Mouse (Mus musculus): ENCODE measurements around the gene Rbms3. TPM values are rescaled to one million over a fixed set of nuclear protein-coding genes. Genes with fewer than 3 reads are reported as not detected.

Rbms3 gene
- polyA plus RNA-seq, 1 experiment from 2014 or later, result 86.1 TPM

- ATAC-seq (ENCODE audit: low read depth) (no peak), DNase-seq (ENCODE audit: low spot score) (no peak)
- Histone ChIP-seq H3K4me1 (ENCODE audit: control insufficient read depth, insufficient read depth, low read length) (peaks cover 11% of the 10 kb centered on the region; the same call in 1 of the 2 replicates), H3K9ac (ENCODE audit: low read depth, low read length) (no peak overlapping the region), H3K9me3 (ENCODE audit: control insufficient read depth, low read length) (no peaks in the 10 kb centered on the region), H3K27me3 (replicated peaks; ENCODE audit: control insufficient read depth, insufficient read depth, low read length) (no peaks in the 10 kb centered on the region), H3K36me3 (ENCODE audit: control insufficient read depth, insufficient read depth, low read length) (no peaks in the 10 kb centered on the region), H3K27ac (replicated peaks; ENCODE audit: low read depth, low read length) (no peak overlapping the region), H3K4me2 (ENCODE audit: low read depth, low read length) (no peak overlapping the region), H3K4me3 (ENCODE audit: low read depth, low read length) (no peak overlapping the region)
- WGBS, result 34% methylated on average over 3 of the region's 3 CpGs
Observed at GRCm38 (mm10) chr9:116948211-116948610, 681.5 kb downstream of the Rbms3 start.

- no peak for ATAC-seq (ENCODE audit: low read depth)
- no peak for DNase-seq (ENCODE audit: low spot score)
- WGBS, result 60% methylated on average over 4 of the region's 4 CpGs
- no peaks in the 10 kb centered on the region for H3K9me3 ChIP-seq (ENCODE audit: control insufficient read depth, low read length)
- H3K27ac ChIP-seq (replicated peaks; ENCODE audit: low read depth, low read length), result no peak overlapping the region
- H3K36me3 ChIP-seq (ENCODE audit: control insufficient read depth, insufficient read depth, low read length), result no peaks in the 10 kb centered on the region
- H3K27me3 ChIP-seq (replicated peaks; ENCODE audit: control insufficient read depth, insufficient read depth, low read length), result no peaks in the 10 kb centered on the region
- no peak overlapping the region for H3K9ac ChIP-seq (ENCODE audit: low read depth, low read length)
- no peak overlapping the region for H3K4me3 ChIP-seq (ENCODE audit: low read depth, low read length)
- no peak overlapping the region for H3K4me2 ChIP-seq (ENCODE audit: low read depth, low read length)
- H3K4me1 ChIP-seq (ENCODE audit: control insufficient read depth, insufficient read depth, low read length), result peaks cover 11% of the 10 kb centered on the region; the same call in 1 of the 2 replicates
Observed at GRCm38 (mm10) chr9:116947369-116947768, 682.3 kb downstream of the Rbms3 start.

GRCm38 (mm10) chr9:116946787-116947186 is 682.9 kb downstream of the Rbms3 start:
- no peaks in the 10 kb centered on the region for H3K27me3 ChIP-seq (replicated peaks; ENCODE audit: control insufficient read depth, insufficient read depth, low read length)
- peaks cover 1% of the 10 kb centered on the region; the same call in 1 of the 2 replicates for H3K36me3 ChIP-seq (ENCODE audit: control insufficient read depth, insufficient read depth, low read length)
- DNase-seq (ENCODE audit: low spot score), result no peak
- H3K9me3 ChIP-seq (ENCODE audit: control insufficient read depth, low read length), result no peaks in the 10 kb centered on the region
- 90% methylated on average over 3 of the region's 3 CpGs for WGBS
- no peak overlapping the region for H3K9ac ChIP-seq (ENCODE audit: low read depth, low read length)
- no peak overlapping the region for H3K4me2 ChIP-seq (ENCODE audit: low read depth, low read length)
- no peak overlapping the region for H3K27ac ChIP-seq (replicated peaks; ENCODE audit: low read depth, low read length)
- no peak for ATAC-seq (ENCODE audit: low read depth)
- no peak overlapping the region for H3K4me3 ChIP-seq (ENCODE audit: low read depth, low read length)
- H3K4me1 ChIP-seq (ENCODE audit: control insufficient read depth, insufficient read depth, low read length), result peaks cover 11% of the 10 kb centered on the region; the same call in 1 of the 2 replicates

- H3K9me3 ChIP-seq (ENCODE audit: control insufficient read depth, low read length), result no peaks in the 10 kb centered on the region
- DNase-seq (ENCODE audit: low spot score), result no peak
- H3K4me1 ChIP-seq (ENCODE audit: control insufficient read depth, insufficient read depth, low read length), result peaks cover 13% of the 10 kb centered on the region; the same call in 1 of the 2 replicates
- H3K9ac ChIP-seq (ENCODE audit: low read depth, low read length), result no peak overlapping the region
- H3K27me3 ChIP-seq (replicated peaks; ENCODE audit: control insufficient read depth, insufficient read depth, low read length), result no peaks in the 10 kb centered on the region
- WGBS, result 77% methylated on average over 9 of the region's 9 CpGs
- H3K4me3 ChIP-seq (ENCODE audit: low read depth, low read length), result no peak overlapping the region
- peaks cover 4% of the 10 kb centered on the region; the same call in 1 of the 2 replicates for H3K36me3 ChIP-seq (ENCODE audit: control insufficient read depth, insufficient read depth, low read length)
- ATAC-seq (ENCODE audit: low read depth), result no peak
- H3K27ac ChIP-seq (replicated peaks; ENCODE audit: low read depth, low read length), result no peak overlapping the region
- H3K4me2 ChIP-seq (ENCODE audit: low read depth, low read length), result no peak overlapping the region
Observed at GRCm38 (mm10) chr9:116945689-116946088, 684.0 kb downstream of the Rbms3 start.

- Histone ChIP-seq H3K9me3 (ENCODE audit: control insufficient read depth, low read length) (no peaks in the 10 kb centered on the region), H3K9ac (ENCODE audit: low read depth, low read length) (no peak overlapping the region), H3K4me2 (ENCODE audit: low read depth, low read length) (no peak overlapping the region), H3K36me3 (ENCODE audit: control insufficient read depth, insufficient read depth, low read length) (peaks cover 4% of the 10 kb centered on the region; the same call in 1 of the 2 replicates), H3K27me3 (replicated peaks; ENCODE audit: control insufficient read depth, insufficient read depth, low read length) (no peaks in the 10 kb centered on the region), H3K27ac (replicated peaks; ENCODE audit: low read depth, low read length) (no peak overlapping the region), H3K4me3 (ENCODE audit: low read depth, low read length) (no peak overlapping the region), H3K4me1 (ENCODE audit: control insufficient read depth, insufficient read depth, low read length) (peaks cover 14% of the 10 kb centered on the region; the same call in 1 of the 2 replicates)
- DNase-seq (ENCODE audit: low spot score) (peak; percentile 48), ATAC-seq (ENCODE audit: low read depth) (no peak)
- WGBS, result 61% methylated on average over 15 of the region's 15 CpGs
Observed at GRCm38 (mm10) chr9:116943902-116944301, 685.8 kb downstream of the Rbms3 start.

GRCm38 (mm10) chr9:116941116-116941515 is 688.6 kb downstream of the Rbms3 start:
- no peaks in the 10 kb centered on the region for H3K27me3 ChIP-seq (replicated peaks; ENCODE audit: control insufficient read depth, insufficient read depth, low read length)
- no peak overlapping the region for H3K4me2 ChIP-seq (ENCODE audit: low read depth, low read length)
- no peak overlapping the region for H3K4me3 ChIP-seq (ENCODE audit: low read depth, low read length)
- ATAC-seq (ENCODE audit: low read depth) (peak; percentile 20; the same call in 1 of the 2 replicates), DNase-seq (ENCODE audit: low spot score) (peak; percentile 79)
- H3K9me3 ChIP-seq (ENCODE audit: control insufficient read depth, low read length), result no peaks in the 10 kb centered on the region
- WGBS, result 58% methylated on average over 4 of the region's 4 CpGs
- H3K36me3 ChIP-seq (ENCODE audit: control insufficient read depth, insufficient read depth, low read length), result peaks cover 4% of the 10 kb centered on the region; the same call in 1 of the 2 replicates
- H3K9ac ChIP-seq (ENCODE audit: low read depth, low read length), result no peak overlapping the region
- no peak overlapping the region for H3K27ac ChIP-seq (replicated peaks; ENCODE audit: low read depth, low read length)
- 0 out of 2 replicates have a peak, but pooled peaks cover 3% of the 10 kb centered on the region for H3K4me1 ChIP-seq (ENCODE audit: control insufficient read depth, insufficient read depth, low read length)

- Histone ChIP-seq H3K27me3 (replicated peaks; ENCODE audit: control insufficient read depth, insufficient read depth, low read length) (no peaks in the 10 kb centered on the region), H3K9me3 (ENCODE audit: control insufficient read depth, low read length) (no peaks in the 10 kb centered on the region), H3K27ac (replicated peaks; ENCODE audit: low read depth, low read length) (no peak overlapping the region), H3K9ac (ENCODE audit: low read depth, low read length) (no peak overlapping the region), H3K4me2 (ENCODE audit: low read depth, low read length) (no peak overlapping the region), H3K4me3 (ENCODE audit: low read depth, low read length) (no peak overlapping the region), H3K4me1 (ENCODE audit: control insufficient read depth, insufficient read depth, low read length) (0 out of 2 replicates have a peak, but pooled peaks cover 3% of the 10 kb centered on the region), H3K36me3 (ENCODE audit: control insufficient read depth, insufficient read depth, low read length) (peaks cover 4% of the 10 kb centered on the region; the same call in 1 of the 2 replicates)
- DNase-seq (ENCODE audit: low spot score) (no peak), ATAC-seq (ENCODE audit: low read depth) (peak; percentile 67; the same call in 1 of the 2 replicates)
- WGBS, result 66% methylated on average over 8 of the region's 8 CpGs
Observed at GRCm38 (mm10) chr9:116940693-116941092, 689.0 kb downstream of the Rbms3 start.

- ATAC-seq (ENCODE audit: low read depth) (no peak), DNase-seq (ENCODE audit: low spot score) (no peak)
- 46% methylated on average over 10 of the region's 10 CpGs for WGBS
- Histone ChIP-seq H3K9ac (ENCODE audit: low read depth, low read length) (no peak overlapping the region), H3K9me3 (ENCODE audit: control insufficient read depth, low read length) (0 out of 2 replicates have a peak, but pooled peaks cover 4% of the 10 kb centered on the region), H3K27me3 (replicated peaks; ENCODE audit: control insufficient read depth, insufficient read depth, low read length) (no peaks in the 10 kb centered on the region), H3K27ac (replicated peaks; ENCODE audit: low read depth, low read length) (no peak overlapping the region), H3K4me2 (ENCODE audit: low read depth, low read length) (no peak overlapping the region), H3K36me3 (ENCODE audit: control insufficient read depth, insufficient read depth, low read length) (no peaks in the 10 kb centered on the region), H3K4me3 (ENCODE audit: low read depth, low read length) (no peak overlapping the region), H3K4me1 (ENCODE audit: control insufficient read depth, insufficient read depth, low read length) (0 out of 2 replicates have a peak, but pooled peaks cover 4% of the 10 kb centered on the region)
Observed at GRCm38 (mm10) chr9:116928338-116928737, 701.4 kb downstream of the Rbms3 start.

GRCm38 (mm10) chr9:116923151-116923550 is 706.6 kb downstream of the Rbms3 start:
- Histone ChIP-seq H3K9me3 (ENCODE audit: control insufficient read depth, low read length) (no peaks in the 10 kb centered on the region), H3K4me1 (ENCODE audit: control insufficient read depth, insufficient read depth, low read length) (peaks cover 36% of the 10 kb centered on the region), H3K36me3 (ENCODE audit: control insufficient read depth, insufficient read depth, low read length) (no peaks in the 10 kb centered on the region), H3K9ac (ENCODE audit: low read depth, low read length) (no peak overlapping the region), H3K27me3 (replicated peaks; ENCODE audit: control insufficient read depth, insufficient read depth, low read length) (no peaks in the 10 kb centered on the region), H3K4me3 (ENCODE audit: low read depth, low read length) (no peak overlapping the region), H3K4me2 (ENCODE audit: low read depth, low read length) (no peak overlapping the region), H3K27ac (replicated peaks; ENCODE audit: low read depth, low read length) (no peak overlapping the region)
- WGBS, result 55% methylated on average over 8 of the region's 8 CpGs
- ATAC-seq (ENCODE audit: low read depth) (no peak), DNase-seq (ENCODE audit: low spot score) (peak; percentile 74)
